Mouse (Mus musculus): ENCODE results near the gene Cpne2. TPM values are rescaled to one million over a fixed set of nuclear protein-coding genes. Genes with fewer than 3 reads are reported as not detected.

Cpne2 gene
- polyA plus RNA-seq (2014; fragmentation: Nextera tagmentation; extraction: Ambion mirVana), result 6.3 and 8.5 TPM in 2 replicates

DNA sequence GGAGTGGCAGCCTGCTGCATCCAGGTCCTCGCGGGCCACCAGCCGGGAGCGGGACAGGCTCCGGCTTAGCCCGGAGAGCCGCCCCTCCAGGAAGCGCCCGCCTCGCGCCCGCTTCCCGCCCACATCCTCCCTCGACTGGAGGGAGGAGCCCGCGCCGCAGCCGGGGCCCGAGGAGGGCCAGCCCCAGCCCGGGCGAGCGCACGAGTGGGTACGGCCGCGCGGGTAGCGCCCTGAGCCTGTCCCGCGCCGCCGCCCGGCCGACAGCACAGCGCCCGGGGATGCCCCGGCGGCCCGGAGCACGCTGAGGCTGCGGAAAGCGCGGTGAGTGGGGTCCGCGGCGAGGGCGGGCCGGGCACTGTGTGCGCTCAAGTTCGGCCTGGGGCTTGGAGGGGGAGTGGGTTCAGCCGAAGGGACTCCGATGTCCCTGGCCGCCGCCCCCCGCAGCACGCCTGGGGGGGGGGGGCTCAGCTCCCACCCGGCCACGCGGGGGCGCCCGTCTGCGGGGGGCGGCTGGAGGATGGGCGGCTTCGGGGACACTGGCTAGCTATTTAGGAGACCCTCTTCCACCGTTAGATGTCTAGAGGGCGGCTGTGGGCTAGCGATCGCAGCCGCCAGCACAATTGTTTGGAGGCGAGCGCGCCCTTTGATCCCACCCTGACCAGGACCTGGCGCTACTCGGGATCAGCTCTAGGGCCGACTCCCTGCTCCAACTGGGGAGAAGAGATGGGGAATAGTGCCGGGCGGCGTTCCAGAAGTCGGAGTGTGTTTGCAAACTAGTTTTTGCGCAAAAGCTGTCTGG is at the start of gene Cpne2:
Gene Cpne2 (plus strand): TSS at position 118 of the 799 bp plus-strand sequence.
- H3K9ac ChIP-seq (ENCODE audit: low read length), result peak within 1 kb of the TSS; percentile 62
- peak within 1 kb of the TSS; percentile 40 for H3K4me3 ChIP-seq (ENCODE audit: low read depth, low read length)
- H3K27me3 ChIP-seq (ENCODE audit: control insufficient read depth, insufficient read depth, low read length), result peaks cover 23% of the 10 kb centered on the region
- peak within 1 kb of the TSS; percentile 79 for H3K4me2 ChIP-seq (ENCODE audit: low read depth, severe bottlenecking)
- no peaks in the 10 kb centered on the region for H3K36me3 ChIP-seq (ENCODE audit: control insufficient read depth, insufficient read depth, low read length)
- H3K4me1 ChIP-seq (ENCODE audit: control insufficient read depth, insufficient read depth, low read length), result no peaks in the 10 kb centered on the region
- no peaks in the 10 kb centered on the region for H3K9me3 ChIP-seq (ENCODE audit: control insufficient read depth, low read length)
- no peak within 1 kb of the TSS for H3K27ac ChIP-seq (replicated peaks; ENCODE audit: low read depth, low read length)
- DNase-seq (ENCODE audit: low spot score), result peak; percentile 78
- WGBS, result under 1% methylated on average over 64 of the region's 81 CpGs
- ATAC-seq (ENCODE audit: insufficient number of reproducible peaks, low FRiP score, low TSS enrichment, low read depth), result peak; percentile 73

DNA sequence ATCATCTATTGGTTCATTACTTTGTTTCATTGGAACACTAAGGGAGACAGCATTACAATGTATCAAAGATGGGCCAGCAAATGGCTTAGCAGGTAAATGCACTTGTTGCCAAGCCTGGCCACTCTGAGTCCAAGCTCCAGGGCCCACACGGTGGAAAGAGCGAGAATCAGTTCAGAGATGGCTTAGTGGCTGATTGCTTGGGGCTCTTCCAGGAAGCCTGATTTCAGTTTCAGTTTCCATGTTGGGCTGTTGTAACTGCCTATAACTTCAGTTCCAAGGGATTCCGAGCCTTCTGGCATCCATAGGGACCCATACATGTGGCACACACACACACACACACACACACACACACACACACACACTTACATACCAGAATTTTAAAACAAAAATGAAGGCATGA is 47.5 kb upstream of the Cpne2 start:
- 78% methylated on average over 3 of the region's 3 CpGs for WGBS
- no peak overlapping the region for H3K27ac ChIP-seq (replicated peaks; ENCODE audit: low read depth, low read length)
- no peak overlapping the region for H3K4me2 ChIP-seq (ENCODE audit: low read depth, severe bottlenecking)
- ATAC-seq (ENCODE audit: insufficient number of reproducible peaks, low FRiP score, low TSS enrichment, low read depth) (no peak), DNase-seq (ENCODE audit: low spot score) (no peak)
- H3K27me3 ChIP-seq (ENCODE audit: control insufficient read depth, insufficient read depth, low read length), result no peaks in the 10 kb centered on the region
- H3K4me1 ChIP-seq (ENCODE audit: control insufficient read depth, insufficient read depth, low read length), result no peaks in the 10 kb centered on the region
- no peak overlapping the region for H3K4me3 ChIP-seq (ENCODE audit: low read depth, low read length)
- no peak overlapping the region for H3K9ac ChIP-seq (ENCODE audit: low read length)
- H3K9me3 ChIP-seq (ENCODE audit: control insufficient read depth, low read length), result no peaks in the 10 kb centered on the region
- H3K36me3 ChIP-seq (ENCODE audit: control insufficient read depth, insufficient read depth, low read length), result no peaks in the 10 kb centered on the region

DNA sequence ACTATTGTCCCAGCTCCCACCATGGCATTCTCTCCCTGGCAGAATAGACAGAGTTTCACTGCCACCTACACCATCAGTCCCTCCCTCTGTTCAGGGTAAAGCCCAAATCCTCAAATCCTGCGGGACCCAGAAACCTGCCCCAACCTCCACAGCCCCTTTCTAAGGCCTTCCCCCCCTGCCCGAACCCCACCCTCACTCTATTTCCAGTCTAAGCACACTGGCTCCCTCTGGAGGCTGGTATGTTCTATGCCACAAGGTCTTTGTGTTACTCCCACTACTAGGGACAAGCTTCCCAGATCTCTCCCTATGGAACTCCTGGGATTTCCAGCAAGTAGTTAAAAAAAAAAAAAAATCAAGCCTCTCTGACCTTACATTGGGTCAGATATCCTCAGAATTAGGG is 46.9 kb upstream of the Cpne2 start:
- WGBS, result 30% methylated on average over 2 of the region's 2 CpGs
- Histone ChIP-seq H3K36me3 (ENCODE audit: control insufficient read depth, insufficient read depth, low read length) (no peaks in the 10 kb centered on the region), H3K27ac (replicated peaks; ENCODE audit: low read depth, low read length) (no peak overlapping the region), H3K9me3 (ENCODE audit: control insufficient read depth, low read length) (no peaks in the 10 kb centered on the region), H3K4me1 (ENCODE audit: control insufficient read depth, insufficient read depth, low read length) (no peaks in the 10 kb centered on the region), H3K4me3 (ENCODE audit: low read depth, low read length) (no peak overlapping the region), H3K4me2 (ENCODE audit: low read depth, severe bottlenecking) (no peak overlapping the region), H3K27me3 (ENCODE audit: control insufficient read depth, insufficient read depth, low read length) (no peaks in the 10 kb centered on the region), H3K9ac (ENCODE audit: low read length) (no peak overlapping the region)
- ATAC-seq (ENCODE audit: insufficient number of reproducible peaks, low FRiP score, low TSS enrichment, low read depth) (no peak), DNase-seq (ENCODE audit: low spot score) (peak; percentile 45)

DNA sequence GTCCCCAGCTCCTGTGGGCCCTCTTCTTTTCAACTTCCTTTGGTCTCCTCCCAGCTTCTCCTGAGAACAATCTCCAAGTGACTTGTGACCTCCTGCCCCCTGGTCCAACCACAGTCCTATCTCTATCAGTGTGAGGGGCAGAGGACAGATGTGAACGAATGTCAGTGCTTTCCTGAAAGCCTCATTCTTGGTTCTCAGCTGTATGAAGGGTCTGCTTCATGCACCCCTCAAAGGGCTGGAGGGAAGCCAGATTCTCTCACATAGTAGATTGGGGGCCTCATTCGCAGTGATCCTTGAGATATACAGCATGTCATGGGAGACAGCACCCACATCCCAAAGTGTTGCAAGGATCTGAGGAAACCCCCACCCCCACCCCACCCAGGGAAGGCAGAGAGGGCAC is 44.8 kb upstream of the Cpne2 start:
- Histone ChIP-seq H3K4me2 (ENCODE audit: low read depth, severe bottlenecking) (no peak overlapping the region), H3K4me3 (ENCODE audit: low read depth, low read length) (no peak overlapping the region), H3K4me1 (ENCODE audit: control insufficient read depth, insufficient read depth, low read length) (0 out of 2 replicates have a peak, but pooled peaks cover 2% of the 10 kb centered on the region), H3K27ac (replicated peaks; ENCODE audit: low read depth, low read length) (no peak overlapping the region), H3K9ac (ENCODE audit: low read length) (no peak overlapping the region), H3K27me3 (ENCODE audit: control insufficient read depth, insufficient read depth, low read length) (no peaks in the 10 kb centered on the region), H3K9me3 (ENCODE audit: control insufficient read depth, low read length) (no peaks in the 10 kb centered on the region), H3K36me3 (ENCODE audit: control insufficient read depth, insufficient read depth, low read length) (no peaks in the 10 kb centered on the region)
- ATAC-seq (ENCODE audit: insufficient number of reproducible peaks, low FRiP score, low TSS enrichment, low read depth) (no peak), DNase-seq (ENCODE audit: low spot score) (no peak)
- 59% methylated on average over 2 of the region's 2 CpGs for WGBS

DNA sequence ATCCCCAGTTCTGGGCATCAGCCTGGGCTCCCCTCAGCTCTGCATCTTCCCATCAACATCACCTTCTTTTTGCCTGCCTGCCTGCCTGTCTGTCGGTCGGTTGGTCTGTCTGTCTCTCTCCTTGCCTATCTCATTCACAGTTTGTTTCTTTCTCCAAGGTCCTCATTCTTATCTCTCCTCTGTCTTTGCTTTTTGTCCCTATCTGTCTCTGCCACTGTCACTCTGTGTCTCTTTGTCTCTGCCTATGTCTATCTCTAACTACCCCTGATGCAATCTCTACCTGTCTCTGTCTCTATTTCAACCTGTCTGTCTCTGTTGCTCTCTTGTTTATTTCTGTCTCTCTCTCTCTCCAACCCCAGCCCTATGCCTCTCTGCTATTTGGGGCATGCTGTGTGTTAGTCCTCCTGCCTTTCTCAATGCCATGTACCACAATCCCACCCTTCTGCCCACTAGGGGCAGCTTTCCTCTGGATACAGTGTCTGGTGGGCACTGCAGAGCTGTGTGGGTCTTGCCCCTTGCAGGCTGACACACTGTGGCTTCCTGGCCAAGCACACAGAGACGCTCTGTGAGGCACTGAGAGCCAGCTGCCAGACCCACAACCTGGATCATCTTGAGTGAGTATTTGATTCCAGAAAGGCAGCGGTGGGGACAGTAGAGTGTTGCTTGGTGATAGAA is 42.8 kb upstream of the Cpne2 start:
- Histone ChIP-seq H3K36me3 (ENCODE audit: control insufficient read depth, insufficient read depth, low read length) (no peaks in the 10 kb centered on the region), H3K4me2 (ENCODE audit: low read depth, severe bottlenecking) (no peak overlapping the region), H3K9me3 (ENCODE audit: control insufficient read depth, low read length) (no peaks in the 10 kb centered on the region), H3K27me3 (ENCODE audit: control insufficient read depth, insufficient read depth, low read length) (no peaks in the 10 kb centered on the region), H3K9ac (ENCODE audit: low read length) (no peak overlapping the region), H3K27ac (replicated peaks; ENCODE audit: low read depth, low read length) (no peak overlapping the region), H3K4me3 (ENCODE audit: low read depth, low read length) (no peak overlapping the region), H3K4me1 (ENCODE audit: control insufficient read depth, insufficient read depth, low read length) (0 out of 2 replicates have a peak, but pooled peaks cover 2% of the 10 kb centered on the region)
- 73% methylated on average over 4 of the region's 4 CpGs for WGBS
- ATAC-seq (ENCODE audit: insufficient number of reproducible peaks, low FRiP score, low TSS enrichment, low read depth), result no peak
- DNase-seq (ENCODE audit: low spot score), result no peak

DNA sequence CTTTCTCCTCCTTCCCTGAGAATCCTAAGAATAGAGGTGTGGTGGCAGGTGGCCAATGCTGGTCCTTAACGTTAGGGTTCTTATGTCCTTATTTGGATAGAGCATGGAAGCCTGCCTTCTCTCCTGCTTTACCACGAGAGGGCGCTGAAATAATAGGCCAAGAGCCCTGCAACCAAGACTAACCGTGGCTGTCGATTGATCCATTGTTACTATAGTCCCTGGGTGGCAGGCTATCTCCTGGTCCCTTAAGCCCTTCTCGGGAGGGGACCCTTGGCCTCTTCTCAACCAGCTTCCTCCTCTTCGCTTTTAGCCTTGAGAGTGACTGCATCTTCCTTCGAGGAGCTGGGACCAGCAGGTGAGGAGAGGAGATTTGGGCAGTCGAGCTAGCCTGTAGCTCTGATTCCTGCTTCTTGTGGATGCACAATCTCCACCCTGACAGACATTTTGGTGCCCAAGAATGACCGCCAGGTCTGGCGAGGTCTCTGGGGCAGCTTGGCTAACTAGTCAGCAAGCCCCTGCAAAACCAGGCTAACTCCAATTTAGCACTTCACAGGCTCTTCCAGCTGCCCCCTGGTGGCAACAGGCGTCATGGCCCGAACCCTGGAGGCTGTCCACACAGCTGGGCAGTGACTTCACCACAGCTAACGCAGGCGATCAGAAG is 40.6 kb upstream of the Cpne2 start:
- peak overlapping the region; percentile 43; the same call in 1 of the 2 replicates for H3K9ac ChIP-seq (ENCODE audit: low read length)
- ATAC-seq (ENCODE audit: insufficient number of reproducible peaks, low FRiP score, low TSS enrichment, low read depth) (peak; percentile 73; the same call in 1 of the 2 replicates), DNase-seq (ENCODE audit: low spot score) (peak; percentile 89)
- no peaks in the 10 kb centered on the region for H3K36me3 ChIP-seq (ENCODE audit: control insufficient read depth, insufficient read depth, low read length)
- H3K27ac ChIP-seq (replicated peaks; ENCODE audit: low read depth, low read length), result no peak overlapping the region
- 0 out of 2 replicates have a peak, but pooled peaks cover 2% of the 10 kb centered on the region for H3K4me1 ChIP-seq (ENCODE audit: control insufficient read depth, insufficient read depth, low read length)
- H3K27me3 ChIP-seq (ENCODE audit: control insufficient read depth, insufficient read depth, low read length), result no peaks in the 10 kb centered on the region
- H3K4me3 ChIP-seq (ENCODE audit: low read depth, low read length), result peak overlapping the region; percentile 15; the same call in 1 of the 2 replicates
- H3K4me2 ChIP-seq (ENCODE audit: low read depth, severe bottlenecking), result peak overlapping the region; percentile 58
- WGBS, result 6% methylated on average over 15 of the region's 15 CpGs
- H3K9me3 ChIP-seq (ENCODE audit: control insufficient read depth, low read length), result no peaks in the 10 kb centered on the region

DNA sequence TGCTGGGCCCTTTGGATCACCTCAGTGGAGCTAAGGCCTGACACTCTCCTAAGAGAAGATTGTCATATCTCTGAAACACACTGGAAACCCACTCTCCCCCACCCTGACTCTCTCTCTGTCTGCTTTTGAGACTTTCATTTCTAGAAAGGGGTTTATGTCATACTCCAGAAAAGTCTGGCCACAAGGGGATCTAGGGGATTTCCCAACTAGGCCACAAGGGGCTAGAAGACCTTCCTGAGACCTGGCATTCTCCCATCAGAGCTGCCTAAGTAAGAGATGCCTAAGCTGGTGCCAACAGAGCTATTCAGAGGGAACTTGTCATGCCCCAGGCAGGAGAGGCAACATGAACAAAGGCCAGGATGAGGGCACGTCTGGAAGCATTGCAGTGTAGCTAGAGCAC is 39.5 kb upstream of the Cpne2 start:
- no peak overlapping the region for H3K9ac ChIP-seq (ENCODE audit: low read length)
- 0 out of 2 replicates have a peak, but pooled peaks cover 2% of the 10 kb centered on the region for H3K4me1 ChIP-seq (ENCODE audit: control insufficient read depth, insufficient read depth, low read length)
- DNase-seq (ENCODE audit: low spot score) (no peak), ATAC-seq (ENCODE audit: insufficient number of reproducible peaks, low FRiP score, low TSS enrichment, low read depth) (no peak)
- WGBS, result 52% methylated on average over 1 of the region's 1 CpGs
- H3K27me3 ChIP-seq (ENCODE audit: control insufficient read depth, insufficient read depth, low read length), result no peaks in the 10 kb centered on the region
- H3K4me3 ChIP-seq (ENCODE audit: low read depth, low read length), result no peak overlapping the region
- H3K36me3 ChIP-seq (ENCODE audit: control insufficient read depth, insufficient read depth, low read length), result no peaks in the 10 kb centered on the region
- H3K4me2 ChIP-seq (ENCODE audit: low read depth, severe bottlenecking), result no peak overlapping the region
- no peaks in the 10 kb centered on the region for H3K9me3 ChIP-seq (ENCODE audit: control insufficient read depth, low read length)
- H3K27ac ChIP-seq (replicated peaks; ENCODE audit: low read depth, low read length), result no peak overlapping the region

DNA sequence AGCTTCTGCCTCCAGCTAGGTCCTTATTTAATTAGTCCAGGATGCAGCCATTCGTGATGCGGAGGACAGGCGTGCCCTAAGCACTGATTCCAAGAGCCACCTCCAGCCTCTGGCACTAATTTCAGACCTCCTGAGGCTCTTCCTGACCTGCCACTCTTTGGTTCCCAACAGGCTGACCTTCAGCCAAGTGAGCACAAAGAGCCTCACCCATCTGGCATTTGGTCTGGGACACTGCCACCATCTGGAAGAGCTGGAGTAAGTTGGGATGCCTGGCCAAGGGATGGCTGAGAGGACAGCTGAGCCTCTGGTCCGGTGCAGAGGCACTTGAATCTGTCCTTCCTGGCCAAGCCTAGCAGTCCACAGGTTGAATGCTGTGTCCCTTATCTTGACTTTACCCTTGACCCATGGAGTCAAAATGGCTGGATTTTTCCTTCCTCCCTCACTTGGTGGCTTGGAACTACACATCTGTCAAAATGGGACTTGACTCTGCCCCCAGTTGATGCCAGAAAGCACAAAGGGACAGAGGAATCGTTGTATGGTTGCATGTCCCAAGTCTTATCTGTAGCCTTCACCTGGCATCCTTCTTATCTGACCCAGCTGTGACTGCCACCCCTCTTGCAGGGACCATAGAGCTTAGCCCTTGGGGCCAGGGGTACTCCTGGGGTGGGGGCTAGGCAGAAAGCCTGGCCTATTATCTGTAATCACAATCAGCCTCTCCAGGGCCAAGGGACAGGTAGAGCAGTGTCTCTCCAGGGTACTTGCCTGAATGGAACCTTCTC is 17.2 kb upstream of the Cpne2 start:
- no peak overlapping the region for H3K9ac ChIP-seq (ENCODE audit: low read length)
- no peak overlapping the region for H3K4me3 ChIP-seq (ENCODE audit: low read depth, low read length)
- no peaks in the 10 kb centered on the region for H3K9me3 ChIP-seq (ENCODE audit: control insufficient read depth, low read length)
- DNase-seq (ENCODE audit: low spot score), result no peak
- H3K27ac ChIP-seq (replicated peaks; ENCODE audit: low read depth, low read length), result no peak overlapping the region
- no peaks in the 10 kb centered on the region for H3K36me3 ChIP-seq (ENCODE audit: control insufficient read depth, insufficient read depth, low read length)
- 53% methylated on average over 5 of the region's 5 CpGs for WGBS
- no peak for ATAC-seq (ENCODE audit: insufficient number of reproducible peaks, low FRiP score, low TSS enrichment, low read depth)
- H3K4me1 ChIP-seq (ENCODE audit: control insufficient read depth, insufficient read depth, low read length), result no peaks in the 10 kb centered on the region
- H3K4me2 ChIP-seq (ENCODE audit: low read depth, severe bottlenecking), result no peak overlapping the region
- H3K27me3 ChIP-seq (ENCODE audit: control insufficient read depth, insufficient read depth, low read length), result no peaks in the 10 kb centered on the region

Measured in limb, embryonic 11.5 days (tissue).